Mouse (Mus musculus) stomach, postnatal 0 days (tissue): ENCODE measurements around the gene Procr. TPM values are rescaled to one million over a fixed set of nuclear protein-coding genes. Genes with fewer than 3 reads are reported as not detected.
A peak's percentile ranks its signal among the peaks of the same experiment; 100 is the strongest.

Experiments
- ATAC-seq: fragments of 200-750 bp; cut with Nextera tagmentation; 2 replicates; pipeline ENCODE4 v1.8.0; 2017; ENCODE audit not compliant: low FRiP score, low TSS enrichment
- DNase-seq: peaks from one replicate; pipeline ENCODE4 v3.0.0-alpha.2; 2016; ENCODE audit warnings: low spot score
- H3K27ac ChIP-seq: fragments of 300-500 bp; sonication (generic); replicated peaks from 2 replicates; pipeline ENCODE4 v1.5.1; 2014; ENCODE audit warnings: mild to moderate bottlenecking, control low read depth
- H3K27me3 ChIP-seq: fragments of 300-500 bp; sonication (generic); 2 replicates; pipeline ENCODE4 v1.6.1; 2014; ENCODE audit warnings: low read length; ENCODE audit not compliant: control insufficient read depth, insufficient read depth
- H3K36me3 ChIP-seq: fragments of 300-500 bp; sonication (generic); 2 replicates; pipeline ENCODE4 v1.6.1; 2014; ENCODE audit warnings: low read length, mixed read lengths; ENCODE audit not compliant: control insufficient read depth, insufficient read depth
- H3K4me1 ChIP-seq: fragments of 300-500 bp; sonication (generic); replicated peaks from 2 replicates; pipeline ENCODE4 v1.6.1; 2014; ENCODE audit warnings: antibody characterized with exemption; ENCODE audit not compliant: control insufficient read depth, insufficient read depth
- H3K4me2 ChIP-seq: fragments of 300-500 bp; sonication (generic); replicated peaks from 2 replicates; pipeline ENCODE4 v1.6.1; 2014; ENCODE audit warnings: low read depth, mild to moderate bottlenecking, control low read depth, moderate library complexity
- H3K4me3 ChIP-seq: fragments of 300-500 bp; sonication (generic); 2 replicates; pipeline ENCODE4 v1.5.1; 2014; ENCODE audit warnings: low read depth, low read length, control low read depth
- H3K9ac ChIP-seq: fragments of 300-500 bp; sonication (generic); 2 replicates; pipeline ENCODE4 v1.6.1; 2014; ENCODE audit warnings: mild to moderate bottlenecking, low read length, control low read depth, mixed read lengths
- H3K9me3 ChIP-seq: fragments of 300-500 bp; sonication (generic); 2 replicates; pipeline ENCODE4 v1.6.1; 2016; ENCODE audit warnings: low read length; ENCODE audit not compliant: control insufficient read depth
- CTCF ChIP-seq: IDR thresholded peaks from 2 replicates; pipeline ENCODE4 v1.5.1; 2016; ENCODE audit warnings: antibody characterized with exemption, low read depth, mild to moderate bottlenecking, moderate library complexity
- EP300 ChIP-seq: optimal IDR thresholded peaks from 2 replicates; pipeline ENCODE3; 2016; ENCODE audit warnings: antibody characterized with exemption
- WGBS: fragments of 180-500 bp; shearing (Covaris S2); extraction: QIAGEN DNeasy Blood & Tissue Kit; methylation state at CpG from one replicate; pipeline ENCODE4 v1.1.7; 2014; 5-methylcytosine and 5-hydroxymethylcytosine counted together
- polyA plus RNA-seq: library from polyadenylated mRNA; unstranded; fragments of >200 nt; fragmentation: Nextera tagmentation; extraction: Ambion mirVana; gene quantifications from 2 replicates; pipeline ENCODE4 v1.2.1, GENCODE M21; 2015

The Procr gene
- polyA plus RNA-seq, 1 experiment from 2014 or later, result 14.3 TPM

- no peak overlapping the region for H3K4me3 ChIP-seq
- no peak overlapping the region for H3K27ac ChIP-seq
- H3K27me3 ChIP-seq, result no peaks in the 10 kb centered on the region
- H3K36me3 ChIP-seq, result no peaks in the 10 kb centered on the region
- TF ChIP-seq EP300 (no peak), CTCF (peak; percentile 82)
- DNase-seq (peak; percentile 72), ATAC-seq (peak; percentile 73)
- H3K4me1 ChIP-seq, result no peaks in the 10 kb centered on the region
- no peak overlapping the region for H3K4me2 ChIP-seq
- H3K9me3 ChIP-seq, result no peaks in the 10 kb centered on the region
- 4% methylated on average over 1 of the region's 1 CpGs for WGBS
- H3K9ac ChIP-seq, result no peak overlapping the region
Observed at GRCm38 (mm10) chr2:155755746-155756145, 4.8 kb downstream of the Procr start.

DNA sequence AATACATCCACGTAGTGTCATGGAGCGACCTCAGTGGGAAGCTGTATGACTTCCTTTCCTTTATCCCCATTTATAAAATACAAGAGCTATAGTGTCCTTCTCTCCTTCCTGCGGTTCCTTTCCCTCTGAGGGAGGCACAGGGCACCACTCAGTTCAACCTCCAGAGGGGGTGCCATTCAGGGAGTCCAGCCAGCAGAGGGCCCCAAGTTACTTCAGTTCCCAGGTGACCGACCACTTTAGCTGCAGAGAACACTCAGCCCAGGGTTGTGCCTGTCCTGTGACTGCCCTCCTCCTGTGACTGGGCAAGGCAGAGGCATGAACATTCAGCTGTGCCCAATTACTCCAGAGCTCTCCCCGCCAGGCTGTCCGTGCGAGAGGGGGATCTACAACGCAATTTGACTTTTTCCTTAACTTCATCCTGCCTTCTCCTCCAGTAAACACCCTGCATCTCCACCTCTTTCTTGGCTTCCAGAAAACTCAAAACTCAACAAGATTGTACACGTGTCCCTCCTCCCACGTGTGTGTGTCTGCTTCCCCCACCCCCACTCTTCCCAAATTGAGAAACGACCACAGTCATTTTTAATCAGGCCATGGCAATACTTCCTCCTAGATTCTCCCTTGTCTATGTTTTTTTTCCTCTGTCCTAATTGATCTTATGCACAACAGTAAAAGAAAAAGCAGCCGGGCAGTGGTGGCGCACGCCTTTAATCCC is 6.1 kb downstream of the Procr start:
- H3K4me3 ChIP-seq, result no peak overlapping the region
- 60% methylated on average over 14 of the region's 14 CpGs for WGBS
- no peaks in the 10 kb centered on the region for H3K9me3 ChIP-seq
- no peaks in the 10 kb centered on the region for H3K36me3 ChIP-seq
- H3K27me3 ChIP-seq, result no peaks in the 10 kb centered on the region
- H3K9ac ChIP-seq, result no peak overlapping the region
- no peak overlapping the region for H3K4me2 ChIP-seq
- no peaks in the 10 kb centered on the region for H3K4me1 ChIP-seq
- no peak overlapping the region for H3K27ac ChIP-seq
- TF ChIP-seq EP300, result no peak
- peak; percentile 65 for TF ChIP-seq CTCF
- DNase-seq (peak; percentile 53), ATAC-seq (0 out of 2 replicates have a peak, but pooled peaks have one; percentile 59)

DNA sequence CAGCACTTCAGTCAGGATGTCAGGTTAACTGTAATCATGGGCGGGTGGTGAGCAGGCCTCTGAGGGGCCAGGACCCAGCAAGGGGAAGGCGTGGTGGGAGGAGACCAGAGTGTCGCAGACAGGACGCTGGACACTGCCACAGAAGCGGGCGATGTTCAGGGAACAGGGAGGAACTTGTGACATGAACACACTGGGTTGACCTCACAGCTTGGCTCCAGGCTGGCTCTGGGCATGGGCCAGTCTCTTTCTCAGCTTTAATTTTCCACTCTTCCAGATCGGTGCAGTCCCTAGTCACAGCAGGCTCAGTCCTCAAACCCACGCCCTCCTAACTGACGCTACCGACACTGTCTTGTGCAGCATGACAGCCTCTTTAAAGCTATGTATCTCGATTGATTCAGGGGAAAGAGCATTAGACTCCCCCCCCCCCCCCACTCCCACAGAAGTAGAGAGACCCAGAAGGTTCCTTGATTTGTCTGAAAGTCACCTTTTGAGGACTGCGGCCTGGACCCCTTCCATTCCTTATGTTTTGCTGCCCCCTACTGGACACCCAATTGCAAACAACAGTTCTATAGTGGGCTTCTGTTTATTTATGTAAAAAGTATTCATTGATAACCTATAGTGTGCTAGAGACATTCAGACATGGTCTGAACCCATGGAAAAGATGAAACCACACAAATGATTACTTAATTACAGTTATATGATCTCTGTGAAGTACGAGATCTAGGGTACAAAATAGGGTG is 13.9 kb downstream of the Procr start:
- H3K27me3 ChIP-seq, result no peaks in the 10 kb centered on the region
- peak; percentile 88 for TF ChIP-seq CTCF
- no peak for TF ChIP-seq EP300
- H3K9me3 ChIP-seq, result no peaks in the 10 kb centered on the region
- H3K4me1 ChIP-seq, result no peaks in the 10 kb centered on the region
- DNase-seq (peak; percentile 65), ATAC-seq (peak; percentile 60)
- no peak overlapping the region for H3K4me3 ChIP-seq
- no peak overlapping the region for H3K9ac ChIP-seq
- no peak overlapping the region for H3K4me2 ChIP-seq
- H3K27ac ChIP-seq, result no peak overlapping the region
- WGBS, result 50% methylated on average over 13 of the region's 13 CpGs
- H3K36me3 ChIP-seq, result no peaks in the 10 kb centered on the region

DNA sequence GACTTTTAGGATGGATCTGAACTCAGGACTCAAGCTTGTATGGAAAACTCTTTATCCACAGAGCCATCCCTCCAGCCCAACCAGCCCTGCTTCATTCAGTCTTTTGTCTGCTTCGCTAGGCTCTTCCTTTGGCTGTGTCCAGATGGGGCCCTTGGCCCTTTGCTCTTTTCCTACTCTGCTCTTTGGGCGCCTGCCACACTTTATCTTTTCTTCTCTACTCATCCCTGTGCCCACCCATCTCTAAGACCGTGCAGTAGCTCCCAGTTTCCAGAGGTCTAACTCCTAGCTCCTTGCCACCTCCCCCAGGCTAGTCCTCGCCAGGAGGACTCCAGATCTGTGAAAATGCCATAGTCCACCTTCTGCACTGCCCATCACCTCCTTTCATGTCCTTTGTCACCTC is 22.7 kb downstream of the Procr start:
- H3K4me3 ChIP-seq, result no peak overlapping the region
- DNase-seq (no peak), ATAC-seq (no peak)
- H3K36me3 ChIP-seq, result no peaks in the 10 kb centered on the region
- no peak overlapping the region for H3K9ac ChIP-seq
- WGBS, result 65% methylated on average over 4 of the region's 4 CpGs
- peaks cover 5% of the 10 kb centered on the region; the same call in 1 of the 2 replicates for H3K27me3 ChIP-seq
- no peaks in the 10 kb centered on the region for H3K4me1 ChIP-seq
- TF ChIP-seq EP300 (no peak), CTCF (no peak)
- H3K9me3 ChIP-seq, result no peaks in the 10 kb centered on the region
- H3K27ac ChIP-seq, result no peak overlapping the region
- H3K4me2 ChIP-seq, result no peak overlapping the region

DNA sequence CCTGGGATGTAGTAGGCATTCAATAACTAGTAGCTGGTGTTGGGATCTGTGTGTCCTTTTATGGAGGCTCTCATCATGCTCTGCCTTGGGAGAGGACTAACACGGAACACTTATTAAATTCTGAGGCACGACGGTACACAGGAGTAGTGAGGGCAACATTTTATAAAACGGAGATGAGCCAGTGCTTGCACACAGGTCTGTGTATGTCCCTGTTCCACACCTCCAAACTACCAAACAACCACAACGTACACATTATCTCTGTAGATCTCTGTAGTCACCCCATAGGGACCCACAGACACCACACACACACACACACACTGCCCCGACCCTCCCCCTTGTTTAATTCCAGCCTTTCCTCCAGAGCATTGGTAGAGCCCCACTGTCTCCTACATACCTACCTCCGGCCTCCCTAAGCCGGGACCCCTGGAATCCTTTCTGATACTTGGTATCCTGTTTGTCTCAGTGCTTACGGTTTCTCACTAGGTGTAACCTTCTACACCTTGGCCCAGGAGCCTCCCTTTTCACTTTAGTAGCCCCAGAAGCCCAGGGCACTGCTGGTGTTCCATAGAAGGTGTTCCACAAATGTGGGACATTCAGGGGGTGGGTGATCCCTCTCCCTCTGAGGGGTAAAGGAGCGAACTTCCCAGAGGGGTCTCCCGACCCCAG is 23.5 kb downstream of the Procr start:
- Histone ChIP-seq H3K27me3 (peaks cover 5% of the 10 kb centered on the region; the same call in 1 of the 2 replicates), H3K4me1 (no peaks in the 10 kb centered on the region), H3K4me2 (no peak overlapping the region), H3K9ac (no peak overlapping the region), H3K4me3 (peak overlapping the region; percentile 34), H3K9me3 (no peaks in the 10 kb centered on the region), H3K36me3 (no peaks in the 10 kb centered on the region), H3K27ac (no peak overlapping the region)
- no peak for ATAC-seq
- TF ChIP-seq EP300 (no peak), CTCF (no peak)
- WGBS, result 45% methylated on average over 11 of the region's 11 CpGs
- DNase-seq, result no peak
